Mouse (Mus musculus): Measurements from ENCODE around the gene Rgl3.
A peak's percentile ranks its signal among the peaks of the same experiment; 100 is the strongest.

The Rgl3 gene

DNA sequence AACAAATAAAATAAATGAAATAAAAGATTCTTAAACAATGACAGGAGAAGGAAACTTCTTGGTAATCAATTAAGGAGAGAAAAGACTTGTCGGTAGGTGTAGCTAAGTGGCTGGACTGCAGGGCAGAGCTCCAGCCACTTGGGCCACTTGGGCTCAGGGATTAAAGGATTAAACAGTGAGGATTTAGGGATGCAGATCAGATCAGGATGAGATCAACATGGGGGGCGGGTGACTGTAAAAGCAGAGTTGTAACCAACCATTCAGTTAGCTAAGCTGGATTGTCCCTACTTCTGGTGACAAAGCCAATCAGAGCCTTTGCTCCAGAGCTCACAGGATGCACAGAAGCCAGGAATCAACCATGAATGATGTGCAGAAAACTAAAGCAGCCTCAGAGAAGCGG, 5.3 kb downstream of the Rgl3 start:
- DNase-seq (ENCODE audit: low spot score in 2 of 2): no peak

DNA sequence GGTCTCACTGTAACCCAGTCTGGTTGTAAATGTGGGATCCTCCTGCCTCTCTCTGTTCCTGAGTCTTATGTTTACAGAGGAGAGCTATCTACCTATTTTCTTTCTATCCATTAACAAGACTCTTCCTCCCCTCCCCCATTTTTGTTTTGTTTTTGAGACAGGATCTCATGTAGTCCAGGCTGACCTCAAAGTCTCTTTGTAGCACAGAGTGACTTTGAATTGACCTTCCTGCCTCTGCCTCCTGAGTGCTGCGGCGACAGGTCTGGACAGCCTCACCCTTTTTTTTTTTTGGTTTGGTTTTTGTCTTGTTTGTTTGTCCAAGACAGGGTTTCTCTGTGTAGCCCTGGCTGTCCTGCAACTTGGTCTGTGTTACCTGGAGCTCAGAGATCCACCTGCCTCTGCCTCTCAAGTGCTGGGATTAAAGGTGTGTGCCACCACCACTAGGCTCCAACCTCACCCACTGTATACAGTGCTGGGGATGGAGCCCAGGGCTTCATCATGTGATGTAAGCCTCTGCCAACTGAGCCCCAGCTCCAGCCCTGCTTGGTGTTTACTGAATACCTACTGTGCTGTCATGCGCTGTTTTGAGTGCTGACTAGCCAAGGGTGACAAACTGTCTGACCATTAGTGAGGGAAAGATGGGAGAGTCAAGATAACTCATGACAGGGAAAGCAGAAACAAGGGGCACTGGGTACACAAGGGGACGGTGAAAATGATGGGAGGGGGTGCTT, 10.7 kb downstream of the Rgl3 start:
- no peak for DNase-seq (ENCODE audit: low spot score in 2 of 2)

DNA sequence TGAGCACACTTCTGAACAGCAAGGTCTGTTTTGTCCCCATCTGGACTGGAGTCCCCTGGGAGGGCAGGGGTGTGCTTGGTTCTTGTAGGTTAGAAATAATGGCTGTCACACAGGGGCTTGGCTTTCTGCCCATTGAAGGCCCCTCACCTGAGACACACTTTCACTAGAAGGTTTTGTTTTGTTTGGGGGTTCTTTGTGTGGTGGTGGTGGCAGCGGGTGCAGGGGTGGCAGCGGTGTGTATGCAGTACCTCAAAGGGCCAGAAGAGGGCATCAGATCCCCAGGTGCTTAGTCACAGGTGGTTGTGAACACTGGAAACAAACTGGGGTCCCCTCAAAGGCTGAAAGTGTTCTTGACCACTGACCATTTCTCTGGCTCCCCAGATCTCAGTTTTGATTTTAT, 11.3 kb downstream of the Rgl3 start:
- DNase-seq (ENCODE audit: low spot score in 2 of 2): no peak

DNA sequence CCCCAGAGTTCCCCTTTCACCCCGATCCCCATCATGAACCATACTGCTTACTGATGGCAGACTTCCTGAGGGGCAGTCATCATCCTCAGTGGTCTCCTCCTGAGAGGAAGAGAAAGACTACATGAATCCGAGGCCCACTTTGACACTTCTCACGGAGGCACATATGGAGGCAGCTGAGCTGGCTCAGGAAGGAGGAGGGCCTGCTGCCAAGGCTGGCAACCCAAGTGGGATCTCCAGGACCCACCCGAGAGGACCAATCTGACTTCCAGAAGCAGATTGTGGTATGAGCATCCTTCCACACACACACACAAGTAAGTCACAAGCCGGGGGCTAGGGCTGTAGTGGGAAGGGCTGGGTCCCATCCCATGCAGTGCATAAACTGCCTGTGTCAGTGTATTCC, 11.9 kb downstream of the Rgl3 start:
- no peak for DNase-seq (ENCODE audit: low spot score in 2 of 2)

DNA sequence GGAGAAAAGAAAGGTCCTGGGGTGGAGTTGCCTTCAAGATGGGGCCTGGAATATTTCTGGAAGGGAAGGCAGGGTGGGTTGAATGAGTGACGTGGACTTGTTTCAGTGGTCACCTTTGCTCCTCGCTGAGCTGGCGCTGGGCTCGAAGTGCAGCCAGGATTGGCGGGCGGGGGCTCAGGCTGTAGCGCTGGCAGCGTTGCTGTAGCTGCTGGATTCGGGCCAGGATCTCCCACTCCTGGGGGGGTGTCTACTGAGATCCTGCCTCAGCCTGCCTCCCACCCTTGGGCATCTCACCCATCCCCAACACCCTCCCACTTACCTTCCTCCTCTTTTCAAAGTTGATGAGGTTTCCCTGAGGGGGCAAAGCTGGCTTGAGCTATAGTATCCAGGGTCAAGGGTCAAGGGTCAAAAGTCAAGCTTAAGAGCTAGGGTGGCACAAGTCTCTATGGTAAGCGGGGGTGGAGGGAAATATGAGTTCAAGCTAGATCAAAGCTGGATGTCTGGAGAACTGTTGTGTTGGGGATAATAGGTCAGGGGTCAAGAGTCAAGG, 12.5 kb downstream of the Rgl3 start:
- no peak for DNase-seq (ENCODE audit: low spot score in 2 of 2)

DNA sequence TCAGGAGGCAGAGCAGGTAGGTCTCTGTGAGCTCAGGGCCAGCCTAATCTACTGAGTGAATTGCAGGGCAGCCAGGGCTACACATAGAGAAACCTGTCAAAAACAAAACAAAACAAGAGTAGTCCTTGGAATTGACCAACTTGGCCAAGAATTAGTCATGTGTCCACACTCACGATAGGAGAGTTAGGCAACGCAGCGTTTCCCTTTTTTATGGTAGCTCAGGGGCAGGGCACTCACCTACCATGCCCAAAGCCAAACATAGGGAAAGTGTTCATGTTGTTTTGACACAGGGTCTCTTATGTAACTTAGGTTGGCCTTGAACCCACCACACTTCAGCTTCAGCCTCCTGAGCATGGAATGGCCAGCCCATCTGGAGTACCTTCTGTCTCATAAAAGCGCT, 19.9 kb downstream of the Rgl3 start:
- no peak for DNase-seq (ENCODE audit: low spot score in 2 of 2)

DNA sequence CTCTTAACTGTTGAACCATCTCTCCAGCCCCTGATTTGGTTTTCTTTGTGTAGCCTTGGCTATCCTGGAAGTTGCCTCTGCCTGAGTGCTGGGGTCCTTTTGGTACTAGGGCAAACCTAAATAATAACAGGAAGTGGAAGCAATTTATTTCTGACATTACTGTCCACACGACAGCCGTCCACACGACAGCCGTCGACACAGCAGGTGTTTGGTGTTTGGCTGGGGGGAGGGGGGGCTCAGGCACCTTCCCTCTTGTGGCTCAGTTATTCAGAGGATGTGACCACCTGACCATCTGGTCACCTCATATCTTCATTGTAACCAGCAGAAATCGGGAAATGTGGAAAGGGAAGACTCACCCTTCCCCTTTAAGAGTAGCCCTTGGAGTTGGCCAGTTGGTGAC, 20.4 kb downstream of the Rgl3 start:
- no peak for DNase-seq (ENCODE audit: low spot score in 2 of 2)

DNA sequence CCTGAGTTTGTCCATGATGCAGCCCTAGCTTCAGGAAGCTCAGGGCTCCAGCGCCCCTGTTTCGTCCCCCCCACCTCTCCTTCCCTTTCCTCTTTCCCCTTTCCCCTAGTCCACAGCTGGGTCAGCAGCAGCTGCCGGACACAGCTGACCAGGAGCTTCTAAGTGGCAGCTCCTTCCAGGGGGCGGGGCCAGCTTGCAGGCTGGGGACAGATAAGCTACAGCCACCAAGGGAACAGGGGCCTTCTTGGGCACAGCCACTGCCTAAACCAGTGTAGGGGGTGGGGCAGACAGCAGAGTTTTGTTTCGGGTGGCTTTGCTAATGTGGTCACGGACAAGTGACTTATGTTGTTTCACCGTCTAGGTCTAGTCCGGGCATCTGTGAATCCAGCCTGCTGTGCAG, 25.8 kb downstream of the Rgl3 start, which contains the start of gene Epor:
Gene Epor (minus strand): TSS at position 90 of the 400 bp plus-strand sequence.
- DNase-seq (ENCODE audit: low spot score in 2 of 2): peak in 1 of 2 experiments; percentile 64

DNA sequence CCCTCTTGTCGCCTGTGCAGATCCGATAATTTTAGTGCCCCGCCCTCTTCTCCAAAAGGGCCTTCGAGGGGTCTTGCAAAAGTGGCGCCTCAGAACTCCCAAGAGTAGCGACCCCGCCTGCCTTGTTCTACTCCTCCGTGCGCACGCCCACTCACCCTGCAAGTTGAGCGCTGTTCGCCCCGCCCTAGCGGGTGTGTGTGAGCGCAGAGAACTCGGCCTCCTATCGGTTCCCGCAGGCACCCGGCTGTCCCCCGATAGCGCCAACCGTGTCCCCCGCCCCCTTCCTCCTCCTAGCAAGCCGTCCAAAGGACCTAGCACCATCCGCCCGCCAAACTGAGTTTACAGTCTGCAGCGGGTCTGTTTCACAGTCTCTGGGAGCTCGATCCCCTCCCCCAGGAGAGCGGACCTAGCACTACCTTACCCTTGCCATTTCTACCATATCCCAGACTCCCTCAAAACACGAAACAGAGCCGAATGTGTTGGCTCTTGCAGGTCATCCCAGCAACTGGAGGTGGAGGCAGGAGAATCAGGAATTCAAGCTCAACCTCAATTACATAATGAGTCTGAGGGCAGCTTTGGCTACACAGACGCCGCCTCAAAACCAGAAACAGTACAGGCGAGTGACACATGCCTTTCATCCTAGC, 26.7 kb downstream of the Rgl3 start:
- DNase-seq (ENCODE audit: low spot score in 2 of 2): peak; percentile 57 to 71

DNA sequence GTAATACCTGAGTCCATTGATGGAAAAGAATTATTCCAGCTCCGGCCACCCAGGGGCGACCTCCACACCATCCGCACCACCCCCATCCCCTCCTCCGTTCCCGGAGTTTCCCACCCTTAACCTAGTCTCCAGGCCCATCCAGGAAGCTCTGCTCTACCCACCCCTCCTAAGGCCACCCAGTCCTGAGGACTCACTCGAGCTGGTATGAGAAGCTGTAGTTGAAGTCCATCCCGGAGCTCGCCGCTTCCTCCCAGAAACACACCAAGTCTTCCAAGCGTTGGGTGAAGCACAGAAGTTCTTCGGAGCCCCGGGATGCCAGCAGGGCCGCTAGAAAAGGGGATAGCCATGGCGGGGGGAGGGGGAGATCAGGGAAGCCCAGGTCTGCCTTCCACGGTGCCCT, 27.2 kb downstream of the Rgl3 start:
- no peak for DNase-seq (ENCODE audit: low spot score in 2 of 2)

DNA sequence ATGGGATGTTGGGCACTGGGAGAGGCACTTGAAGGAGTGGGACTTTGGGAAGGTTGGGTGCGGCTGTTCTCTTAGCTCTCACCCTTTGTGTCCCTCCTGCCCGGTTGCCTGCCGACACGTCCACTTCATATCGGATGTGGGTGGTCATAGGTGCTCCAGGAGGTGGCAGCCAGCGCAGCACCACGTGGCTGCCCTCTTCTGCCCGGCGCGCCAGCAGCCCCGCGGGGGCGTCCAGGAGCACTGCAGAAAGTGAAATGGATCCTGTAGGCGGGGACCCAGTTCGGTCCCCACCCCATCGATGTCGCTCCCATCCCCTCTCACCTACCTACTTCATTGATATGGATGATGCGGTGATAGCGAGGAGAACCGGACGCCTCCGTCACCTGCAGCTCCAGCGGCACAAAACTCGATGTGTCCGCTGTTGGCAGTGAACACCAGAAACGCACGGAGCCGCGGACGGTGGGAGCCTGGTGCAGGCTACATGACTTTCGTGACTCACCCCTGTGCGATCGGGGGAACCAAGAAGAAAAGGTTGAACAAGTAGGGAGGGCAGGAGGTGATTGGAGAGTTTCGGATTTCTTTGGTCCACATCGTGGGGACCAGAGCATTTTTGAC, 27.8 kb downstream of the Rgl3 start:
- no peak for DNase-seq (ENCODE audit: low spot score in 2 of 2)

DNA sequence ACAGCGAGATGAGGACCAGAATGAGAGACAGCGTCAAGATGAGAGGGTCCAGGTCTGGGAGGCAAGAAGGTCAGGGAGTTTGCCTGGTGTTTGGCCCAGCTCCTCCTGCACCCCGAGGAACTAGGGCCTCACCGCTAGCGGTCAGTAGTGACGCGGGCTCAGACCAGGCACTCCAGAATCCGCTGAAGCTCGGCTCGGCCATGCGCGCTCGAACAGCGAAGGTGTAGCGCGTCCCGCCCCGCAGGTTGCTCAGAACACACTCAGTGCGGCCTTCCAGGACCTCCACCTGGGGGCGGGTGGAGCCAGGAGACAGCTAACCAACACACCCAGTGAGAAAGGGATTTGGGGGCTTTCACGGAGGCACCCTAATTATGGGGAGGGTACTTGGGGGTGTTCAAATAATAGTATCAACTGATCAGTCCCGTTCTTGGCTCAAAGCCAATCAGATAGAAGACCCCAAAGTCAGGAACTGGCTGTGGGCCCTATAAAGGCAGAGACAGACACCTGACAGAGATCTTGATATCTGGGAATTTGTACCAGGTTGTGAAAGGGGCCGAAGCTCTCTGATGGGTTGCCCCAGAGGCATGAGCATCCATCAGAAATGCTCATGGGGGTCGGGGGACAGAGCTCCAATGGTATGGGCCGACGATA, 28.6 kb downstream of the Rgl3 start:
- no peak for DNase-seq (ENCODE audit: low spot score in 2 of 2)

DNA sequence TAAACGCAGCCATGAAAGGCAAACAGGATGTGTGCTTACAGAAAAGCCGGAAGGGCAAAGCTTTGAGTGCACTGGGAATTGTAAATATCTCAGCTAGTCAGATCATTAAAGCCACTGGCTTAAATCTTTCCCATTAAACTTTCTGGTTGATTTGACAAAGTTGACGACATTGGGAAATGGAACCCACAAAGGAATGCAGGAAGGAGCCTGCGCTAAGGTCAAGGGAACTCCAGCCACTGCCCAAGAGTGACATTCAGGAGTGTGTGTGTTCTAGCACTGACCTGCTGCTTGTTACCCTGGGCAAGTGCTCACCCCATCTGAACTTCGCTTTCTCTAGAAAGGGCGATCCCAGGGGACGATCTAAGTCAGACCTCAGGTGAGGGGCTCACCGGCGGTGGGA, 29.1 kb downstream of the Rgl3 start:
- no peak for DNase-seq (ENCODE audit: low spot score in 2 of 2)

DNA sequence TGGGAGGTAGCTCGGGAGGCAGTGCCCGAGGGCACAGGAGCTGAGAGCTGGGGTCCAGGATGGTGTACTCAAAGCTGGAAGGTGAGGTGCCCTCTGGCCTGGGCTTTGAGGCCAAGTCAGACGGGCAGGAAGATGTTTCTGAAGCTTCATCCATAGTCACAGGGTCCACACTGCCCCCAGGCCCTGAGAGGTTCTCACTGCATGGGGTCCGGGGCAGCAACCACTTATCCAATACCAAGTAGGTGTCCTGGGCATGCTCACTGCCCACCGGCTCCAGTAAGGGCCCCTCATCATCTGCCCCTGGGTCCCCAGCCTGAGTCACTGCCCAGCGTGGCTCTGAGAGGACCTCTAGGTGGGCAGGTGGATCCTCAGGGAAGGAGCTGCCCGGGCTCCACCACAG, 30.0 kb downstream of the Rgl3 start:
- no peak for DNase-seq (ENCODE audit: low spot score in 2 of 2)

DNA sequence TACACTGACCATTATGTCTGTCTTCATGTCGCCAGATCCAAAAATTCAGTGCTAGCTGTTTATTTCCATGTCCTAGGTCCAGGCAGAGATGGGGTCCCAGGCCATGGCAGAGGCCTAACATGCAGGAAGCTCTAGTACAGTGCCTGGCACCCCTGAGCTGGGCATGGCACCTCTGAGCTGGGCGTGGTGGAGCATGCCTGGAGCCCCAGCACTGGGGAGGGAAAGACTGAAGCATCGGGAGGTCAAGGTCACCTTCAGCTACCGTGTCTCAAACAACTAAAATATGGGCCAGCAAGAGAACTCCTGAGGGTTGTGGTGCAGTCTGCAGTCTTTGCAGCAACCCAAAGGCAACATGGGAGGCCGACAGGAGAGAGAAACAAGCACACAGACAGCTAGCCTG, 30.9 kb downstream of the Rgl3 start:
- DNase-seq (ENCODE audit: low spot score in 2 of 2): no peak

DNA sequence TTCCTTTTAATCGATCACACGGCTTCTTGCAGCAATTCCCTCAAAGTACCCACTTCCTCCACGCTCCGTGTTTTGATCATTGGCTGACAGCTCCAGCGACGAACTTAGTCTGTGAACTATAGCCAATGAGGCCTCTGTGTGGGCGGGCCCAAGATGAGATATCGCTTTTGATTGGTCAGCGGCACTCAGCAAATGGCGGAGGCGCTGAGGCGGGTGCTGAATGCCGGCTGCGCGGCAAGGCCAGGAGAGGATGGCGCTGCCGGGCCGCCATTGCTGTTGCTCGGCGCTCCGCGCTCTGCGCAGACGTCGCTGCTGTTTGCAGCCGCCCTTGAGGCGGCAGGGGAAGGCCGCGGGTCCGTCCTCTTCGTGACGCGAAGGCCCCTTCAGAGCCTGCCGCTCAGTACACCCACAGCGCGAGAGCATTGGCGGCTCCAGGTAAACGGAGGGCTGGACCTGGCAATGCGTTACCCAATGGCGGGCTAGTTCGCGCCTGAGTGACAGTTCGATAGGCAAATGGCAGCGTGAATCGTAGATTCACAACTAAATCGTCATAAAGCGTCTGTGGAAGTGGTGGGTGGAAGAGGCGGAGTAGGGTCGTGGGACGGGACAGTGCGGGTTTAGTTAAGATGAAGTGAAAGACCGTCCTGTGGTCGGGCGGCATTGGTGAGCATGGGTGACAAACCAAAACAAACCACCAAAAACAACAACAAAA, 33.5 kb downstream of the Rgl3 start, which contains the start of gene Swsap1:
Gene Swsap1 (plus strand): TSS at position 186 of the 712 bp plus-strand sequence.
- DNase-seq (ENCODE audit: low spot score in 2 of 2): peak; percentile 97

DNA sequence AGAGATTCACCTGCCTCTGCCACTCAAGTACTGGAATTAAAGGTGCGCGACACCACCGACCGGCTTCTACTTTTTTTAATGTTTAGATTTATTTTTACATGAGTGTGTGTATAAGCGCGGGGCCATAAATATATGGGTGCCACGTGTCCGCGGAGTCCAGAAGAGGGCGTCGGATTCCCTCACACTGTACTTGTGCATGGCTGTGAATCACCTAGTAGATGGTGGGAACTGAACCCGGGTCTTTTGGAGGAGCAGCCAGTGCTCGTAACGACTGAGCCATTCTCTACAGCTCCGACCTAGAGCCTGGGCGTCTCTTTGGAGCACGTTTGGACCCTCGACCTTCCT, 34.0 kb downstream of the Rgl3 start:
- no peak for DNase-seq (ENCODE audit: low spot score in 2 of 2)

DNA sequence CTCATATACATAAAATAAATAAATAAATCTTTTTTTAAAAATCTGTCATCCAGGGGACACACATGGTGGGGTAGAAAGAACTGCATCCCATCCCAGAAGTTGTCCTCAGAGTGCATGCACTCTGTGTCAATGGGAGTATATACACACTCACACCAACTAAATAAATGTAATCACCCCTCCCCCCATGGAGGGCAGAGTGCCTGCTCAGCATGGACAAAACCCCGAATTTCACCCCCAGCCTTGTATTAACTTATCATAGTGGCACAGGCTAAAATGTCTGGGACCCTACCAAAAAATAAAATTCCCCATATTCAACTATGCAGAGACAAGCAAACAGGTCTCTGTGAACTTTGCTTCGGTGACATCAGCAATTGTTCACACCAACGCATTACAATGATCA, 34.6 kb downstream of the Rgl3 start:
- DNase-seq (ENCODE audit: low spot score in 2 of 2): no peak

DNA sequence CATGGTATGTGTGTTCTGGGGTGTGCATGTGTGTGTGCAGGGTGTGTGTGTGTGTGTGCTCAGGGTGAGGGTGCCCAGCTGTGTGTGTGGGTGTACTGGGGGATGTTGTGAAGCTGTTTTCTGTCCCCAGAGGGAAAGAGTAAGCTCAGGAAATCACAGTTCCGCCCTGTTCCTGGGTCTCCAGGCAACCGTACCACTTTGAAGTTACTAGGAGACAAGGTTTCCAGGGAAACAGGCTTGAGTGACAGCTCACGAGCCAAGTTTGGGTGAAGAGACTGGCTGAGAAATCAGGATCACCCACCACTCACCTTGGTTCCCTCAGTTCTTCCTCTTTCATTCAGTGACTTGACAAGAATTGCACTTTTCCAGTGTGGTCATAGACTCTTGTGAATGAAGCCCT, 35.6 kb downstream of the Rgl3 start:
- DNase-seq (ENCODE audit: low spot score in 2 of 2): no peak

DNA sequence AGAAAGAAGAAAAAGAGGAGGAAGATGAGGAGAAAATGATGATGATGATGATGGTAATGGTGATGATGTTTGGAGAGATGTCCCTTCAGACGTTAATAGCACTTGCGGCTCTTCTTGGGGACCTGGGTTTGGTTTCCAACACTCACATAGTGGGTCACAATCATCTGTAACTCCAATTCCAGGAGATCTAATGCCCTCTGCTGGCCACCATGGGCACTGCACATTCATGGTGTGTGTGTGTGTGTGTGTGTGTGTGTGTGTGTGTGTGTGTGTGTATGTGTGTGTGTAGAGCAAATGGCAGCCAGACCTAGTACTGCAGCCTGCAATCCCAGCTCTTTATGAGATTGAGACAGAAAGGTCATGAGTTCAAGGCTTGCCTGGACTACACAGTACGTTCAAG, 37.3 kb downstream of the Rgl3 start:
- no peak for DNase-seq (ENCODE audit: low spot score in 2 of 2)

DNA sequence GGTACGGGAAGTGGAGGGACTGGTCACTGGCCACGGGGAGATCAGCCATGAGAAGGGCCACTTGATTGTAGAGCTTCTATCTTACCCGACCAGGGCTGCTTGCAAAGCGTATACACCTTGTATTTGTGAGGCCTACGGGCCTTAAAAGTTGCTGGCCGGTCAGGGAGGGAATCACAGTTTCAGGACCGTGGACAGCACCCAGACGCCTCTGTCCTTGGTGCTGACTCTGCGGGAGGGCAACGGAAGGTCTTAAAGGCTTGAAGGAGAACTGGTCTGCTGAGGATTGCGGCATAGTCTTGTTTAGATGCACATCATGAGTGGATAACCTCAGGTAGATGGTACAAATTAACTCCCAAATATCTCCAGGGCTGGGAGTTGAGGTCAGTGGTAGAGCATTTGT, 38.9 kb downstream of the Rgl3 start:
- peak in 1 of 2 experiments; percentile 77 for DNase-seq (ENCODE audit: low spot score in 2 of 2)

DNA sequence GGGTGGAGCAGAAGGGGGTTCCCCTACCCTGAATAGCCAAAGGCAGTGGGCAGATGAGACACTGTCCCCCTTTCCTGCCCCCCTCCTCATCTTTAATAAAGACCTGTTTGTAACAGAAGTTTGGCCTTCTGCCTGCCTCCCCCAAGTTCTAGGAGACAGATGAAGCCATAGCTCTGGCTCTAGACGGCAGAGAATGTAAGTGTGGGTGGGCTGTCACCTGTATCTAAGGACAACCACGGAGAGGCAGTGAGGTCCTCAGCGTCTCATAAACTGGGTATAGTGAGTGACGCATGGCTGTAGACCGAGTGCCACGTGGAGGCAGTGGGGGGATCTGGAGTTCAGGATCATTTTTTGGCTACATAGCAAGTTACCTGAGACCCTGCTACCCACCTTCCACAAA, 40.5 kb downstream of the Rgl3 start:
- DNase-seq (ENCODE audit: low spot score in 2 of 2): no peak

All from urinary bladder, postnatal 4 days (tissue).